Mouse (Mus musculus): ENCODE measurements around the gene Loxl3. TPM values are rescaled to one million over a fixed set of nuclear protein-coding genes. Genes with fewer than 3 reads are reported as not detected.

Gene Loxl3
- polyA plus RNA-seq, 1 experiment from 2014 or later = 7.1 TPM

DNA sequence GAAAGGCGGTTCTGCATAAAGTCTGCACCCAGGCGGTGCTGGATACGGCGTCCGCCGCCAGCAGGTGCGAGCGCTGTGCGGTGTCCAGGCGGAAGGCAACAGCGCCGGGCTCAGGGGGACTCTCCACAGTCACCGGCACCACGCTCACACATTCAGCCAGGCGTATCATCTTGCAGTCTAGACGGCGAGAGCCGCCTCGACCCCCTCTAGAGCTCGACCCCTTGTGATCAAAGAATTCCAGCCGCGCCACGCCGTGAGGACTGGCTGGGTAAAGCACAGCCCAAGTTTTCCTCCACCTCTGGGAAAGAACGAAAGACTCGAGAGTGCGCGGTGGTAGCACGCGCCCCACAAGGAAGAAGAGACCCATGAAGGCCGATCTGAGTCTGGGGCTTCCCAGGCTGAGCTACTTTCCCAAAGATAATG, 1.2 kb upstream of the Loxl3 start:
- peak; percentile 73 for DNase-seq (ENCODE audit: low spot score)
- Histone ChIP-seq H3K27ac (ENCODE audit: low read depth, low read length) (no peak overlapping the region), H3K4me3 (ENCODE audit: low read depth, low read length) (peak overlapping the region; percentile 51), H3K36me3 (ENCODE audit: control insufficient read depth, insufficient read depth, low read length) (no peaks in the 10 kb centered on the region), H3K4me1 (replicated peaks; ENCODE audit: control insufficient read depth, insufficient read depth, low read length) (peaks cover 3% of the 10 kb centered on the region; the same call in 1 of the 2 replicates), H3K9me3 (ENCODE audit: control insufficient read depth, low read length) (no peaks in the 10 kb centered on the region), H3K4me2 (replicated peaks; ENCODE audit: low read depth, low read length) (peak overlapping the region; percentile 81), H3K27me3 (ENCODE audit: control insufficient read depth, insufficient read depth, low read length) (peaks cover 38% of the 10 kb centered on the region), H3K9ac (ENCODE audit: low read depth, low read length) (peak overlapping the region; percentile 56)
- peak; percentile 58 for ATAC-seq (ENCODE audit: low FRiP score)
- under 1% methylated on average over 31 of the region's 31 CpGs for WGBS

DNA sequence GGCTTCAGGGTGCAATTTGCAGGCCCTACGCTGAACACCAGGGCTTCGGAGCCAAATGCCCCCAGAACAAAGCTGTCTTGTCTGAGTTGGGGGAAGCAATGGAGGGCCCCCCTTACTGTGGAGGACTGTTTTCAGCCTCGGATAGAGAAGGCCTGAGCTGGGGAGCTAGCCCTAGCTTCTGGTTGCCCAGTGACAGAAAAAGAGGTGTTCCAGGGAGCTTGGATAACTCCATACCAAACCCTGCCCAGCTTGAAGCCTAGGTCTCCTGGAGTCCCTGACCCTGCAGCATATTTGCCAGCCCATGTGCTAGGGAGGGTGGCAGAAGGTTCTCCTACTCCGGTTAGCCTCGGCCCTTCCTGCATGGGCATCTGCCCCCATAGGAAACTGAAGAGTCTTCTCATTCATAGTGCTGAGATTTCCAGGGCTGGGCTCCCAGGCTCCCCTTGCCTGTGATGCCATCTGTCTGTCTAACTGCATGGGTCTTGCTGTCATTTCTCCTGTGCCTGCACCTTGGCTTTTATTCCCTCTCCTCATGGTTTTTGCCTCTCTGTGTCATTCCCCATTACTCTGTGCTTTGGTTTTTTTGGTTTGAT, 586 bp downstream of the Loxl3 start:
- peaks cover 34% of the 10 kb centered on the region for H3K27me3 ChIP-seq (ENCODE audit: control insufficient read depth, insufficient read depth, low read length)

GRCm38 (mm10) chr6:83037188-83037587, 3.2 kb downstream of the Loxl3 start:
- H3K9me3 ChIP-seq (ENCODE audit: control insufficient read depth, low read length) = no peaks in the 10 kb centered on the region
- DNase-seq (ENCODE audit: low spot score) (no peak), ATAC-seq (ENCODE audit: low FRiP score) (no peak)
- no peak overlapping the region for H3K27ac ChIP-seq (ENCODE audit: low read depth, low read length)
- H3K4me2 ChIP-seq (replicated peaks; ENCODE audit: low read depth, low read length) = no peak overlapping the region
- no peak overlapping the region for H3K9ac ChIP-seq (ENCODE audit: low read depth, low read length)
- no peaks in the 10 kb centered on the region for H3K36me3 ChIP-seq (ENCODE audit: control insufficient read depth, insufficient read depth, low read length)
- WGBS = 82% methylated on average over 8 of the region's 8 CpGs
- H3K27me3 ChIP-seq (ENCODE audit: control insufficient read depth, insufficient read depth, low read length) = peaks cover 13% of the 10 kb centered on the region
- no peak overlapping the region for H3K4me3 ChIP-seq (ENCODE audit: low read depth, low read length)
- H3K4me1 ChIP-seq (replicated peaks; ENCODE audit: control insufficient read depth, insufficient read depth, low read length) = peaks cover 8% of the 10 kb centered on the region

More for the DNA sequence above, 586 bp downstream of the Loxl3 start:
- H3K36me3 ChIP-seq (ENCODE audit: control insufficient read depth, insufficient read depth, low read length) = no peaks in the 10 kb centered on the region
- peak overlapping the region; percentile 5; the same call in 1 of the 2 replicates for H3K27ac ChIP-seq (ENCODE audit: low read depth, low read length)
- ATAC-seq (ENCODE audit: low FRiP score) = no peak
- peak overlapping the region; percentile 81 for H3K4me2 ChIP-seq (replicated peaks; ENCODE audit: low read depth, low read length)
- peaks cover 8% of the 10 kb centered on the region for H3K4me1 ChIP-seq (replicated peaks; ENCODE audit: control insufficient read depth, insufficient read depth, low read length)
- DNase-seq (ENCODE audit: low spot score) = no peak
- H3K9me3 ChIP-seq (ENCODE audit: control insufficient read depth, low read length) = no peaks in the 10 kb centered on the region
- H3K9ac ChIP-seq (ENCODE audit: low read depth, low read length) = peak overlapping the region; percentile 56; the same call in 1 of the 2 replicates
- WGBS = 15% methylated on average over 5 of the region's 5 CpGs
- peak overlapping the region; percentile 51 for H3K4me3 ChIP-seq (ENCODE audit: low read depth, low read length)

DNA sequence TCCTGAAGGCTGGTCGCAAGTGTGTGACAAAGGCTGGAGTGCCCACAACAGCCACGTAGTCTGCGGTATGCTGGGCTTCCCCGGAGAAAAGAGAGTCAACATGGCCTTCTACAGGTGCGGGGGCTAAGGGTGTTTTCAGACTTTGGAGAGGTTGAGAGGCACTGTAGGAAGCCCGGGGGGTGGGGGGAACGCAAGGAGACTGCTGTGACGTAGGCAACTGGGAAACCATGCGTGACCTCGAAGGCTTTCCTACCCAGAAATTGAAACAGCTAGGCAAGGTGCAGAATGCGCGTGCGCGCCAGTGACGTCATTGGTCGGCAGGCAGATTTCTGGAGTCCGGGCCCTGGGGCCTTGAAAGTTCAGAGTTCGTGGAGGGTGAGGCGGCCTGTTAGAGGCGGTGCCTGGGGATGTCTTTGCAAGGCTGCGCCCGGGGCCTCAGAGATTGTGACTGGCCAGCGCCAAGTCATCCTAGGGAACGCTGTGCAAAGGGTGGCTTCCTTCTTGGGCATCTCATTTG, 4.6 kb downstream of the Loxl3 start:
- ATAC-seq (ENCODE audit: low FRiP score) = peak; percentile 62
- WGBS = 9% methylated on average over 24 of the region's 24 CpGs
- no peaks in the 10 kb centered on the region for H3K9me3 ChIP-seq (ENCODE audit: control insufficient read depth, low read length)
- peak overlapping the region; percentile 53 for H3K4me2 ChIP-seq (replicated peaks; ENCODE audit: low read depth, low read length)
- peaks cover 6% of the 10 kb centered on the region for H3K4me1 ChIP-seq (replicated peaks; ENCODE audit: control insufficient read depth, insufficient read depth, low read length)
- H3K9ac ChIP-seq (ENCODE audit: low read depth, low read length) = peak overlapping the region; percentile 40
- DNase-seq (ENCODE audit: low spot score) = peak; percentile 92
- no peak overlapping the region for H3K27ac ChIP-seq (ENCODE audit: low read depth, low read length)
- H3K4me3 ChIP-seq (ENCODE audit: low read depth, low read length) = peak overlapping the region; percentile 7; the same call in 1 of the 2 replicates
- H3K36me3 ChIP-seq (ENCODE audit: control insufficient read depth, insufficient read depth, low read length) = no peaks in the 10 kb centered on the region
- H3K27me3 ChIP-seq (ENCODE audit: control insufficient read depth, insufficient read depth, low read length) = 0 out of 2 replicates have a peak, but pooled peaks cover 5% of the 10 kb centered on the region

DNA sequence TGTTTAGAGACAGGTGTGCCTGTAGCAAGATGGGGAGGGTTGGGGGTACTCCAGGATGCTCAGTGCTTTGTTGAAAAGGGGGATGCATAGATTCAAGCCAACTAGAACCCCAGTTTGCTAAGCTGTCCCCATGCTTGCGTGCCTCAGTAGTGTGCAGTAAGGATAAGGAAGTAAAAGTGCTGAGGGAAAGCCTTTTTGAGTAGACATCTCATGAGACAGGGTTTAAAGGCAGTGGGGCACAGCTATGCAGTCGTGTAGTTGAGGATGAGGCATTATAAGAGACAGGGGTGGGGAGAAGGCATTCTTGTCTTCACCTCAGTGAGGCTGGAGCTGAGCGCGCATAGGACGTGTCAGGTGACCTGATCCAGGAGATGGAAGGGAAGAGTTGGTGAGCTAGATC, 6.6 kb downstream of the Loxl3 start:
- WGBS = 78% methylated on average over 5 of the region's 5 CpGs
- H3K9me3 ChIP-seq (ENCODE audit: control insufficient read depth, low read length) = no peaks in the 10 kb centered on the region
- no peak overlapping the region for H3K27ac ChIP-seq (ENCODE audit: low read depth, low read length)
- no peak overlapping the region for H3K9ac ChIP-seq (ENCODE audit: low read depth, low read length)
- DNase-seq (ENCODE audit: low spot score) (no peak), ATAC-seq (ENCODE audit: low FRiP score) (no peak)
- no peak overlapping the region for H3K4me3 ChIP-seq (ENCODE audit: low read depth, low read length)
- no peaks in the 10 kb centered on the region for H3K36me3 ChIP-seq (ENCODE audit: control insufficient read depth, insufficient read depth, low read length)
- H3K27me3 ChIP-seq (ENCODE audit: control insufficient read depth, insufficient read depth, low read length) = no peaks in the 10 kb centered on the region
- H3K4me1 ChIP-seq (replicated peaks; ENCODE audit: control insufficient read depth, insufficient read depth, low read length) = peaks cover 5% of the 10 kb centered on the region
- H3K4me2 ChIP-seq (replicated peaks; ENCODE audit: low read depth, low read length) = no peak overlapping the region

- Histone ChIP-seq H3K27me3 (ENCODE audit: control insufficient read depth, insufficient read depth, low read length) (no peaks in the 10 kb centered on the region), H3K4me2 (replicated peaks; ENCODE audit: low read depth, low read length) (no peak overlapping the region), H3K27ac (ENCODE audit: low read depth, low read length) (no peak overlapping the region), H3K9me3 (ENCODE audit: control insufficient read depth, low read length) (no peaks in the 10 kb centered on the region), H3K36me3 (ENCODE audit: control insufficient read depth, insufficient read depth, low read length) (no peaks in the 10 kb centered on the region), H3K4me3 (ENCODE audit: low read depth, low read length) (no peak overlapping the region), H3K9ac (ENCODE audit: low read depth, low read length) (no peak overlapping the region), H3K4me1 (replicated peaks; ENCODE audit: control insufficient read depth, insufficient read depth, low read length) (peaks cover 3% of the 10 kb centered on the region; the same call in 1 of the 2 replicates)
- WGBS = 67% methylated on average over 6 of the region's 6 CpGs
- DNase-seq (ENCODE audit: low spot score) (no peak), ATAC-seq (ENCODE audit: low FRiP score) (no peak)
Observed at GRCm38 (mm10) chr6:83043561-83043960, 9.6 kb downstream of the Loxl3 start.

DNA sequence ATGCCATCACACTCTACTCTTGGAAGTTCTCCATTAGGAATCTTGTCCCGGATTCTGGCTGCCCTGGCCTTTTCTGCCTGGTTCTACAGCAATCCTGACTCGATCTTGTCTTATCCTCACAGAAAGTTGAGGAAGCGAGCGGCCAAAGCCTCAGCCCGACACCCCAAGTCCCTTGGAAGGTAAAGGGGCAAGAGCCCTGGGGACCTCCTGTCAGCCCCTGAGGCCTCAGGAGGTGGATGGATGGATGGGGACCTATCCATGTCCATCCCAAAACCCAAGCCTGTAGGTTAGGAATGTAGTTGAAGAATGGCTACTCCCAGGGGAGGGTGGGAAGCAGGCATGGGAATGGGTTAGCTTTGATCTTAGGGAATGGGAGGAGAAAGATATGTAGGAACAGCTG, 10.0 kb downstream of the Loxl3 start:
- H3K27ac ChIP-seq (ENCODE audit: low read depth, low read length) = no peak overlapping the region
- no peak overlapping the region for H3K9ac ChIP-seq (ENCODE audit: low read depth, low read length)
- 91% methylated on average over 5 of the region's 5 CpGs for WGBS
- no peak overlapping the region for H3K4me2 ChIP-seq (replicated peaks; ENCODE audit: low read depth, low read length)
- H3K4me3 ChIP-seq (ENCODE audit: low read depth, low read length) = no peak overlapping the region
- H3K9me3 ChIP-seq (ENCODE audit: control insufficient read depth, low read length) = no peaks in the 10 kb centered on the region
- no peaks in the 10 kb centered on the region for H3K27me3 ChIP-seq (ENCODE audit: control insufficient read depth, insufficient read depth, low read length)
- H3K4me1 ChIP-seq (replicated peaks; ENCODE audit: control insufficient read depth, insufficient read depth, low read length) = no peaks in the 10 kb centered on the region
- no peak for ATAC-seq (ENCODE audit: low FRiP score)
- no peaks in the 10 kb centered on the region for H3K36me3 ChIP-seq (ENCODE audit: control insufficient read depth, insufficient read depth, low read length)
- no peak for DNase-seq (ENCODE audit: low spot score)

- no peak overlapping the region for H3K9ac ChIP-seq (ENCODE audit: low read depth, low read length)
- ATAC-seq (ENCODE audit: low FRiP score) (no peak), DNase-seq (ENCODE audit: low spot score) (no peak)
- WGBS = 63% methylated on average over 9 of the region's 9 CpGs
- H3K4me1 ChIP-seq (replicated peaks; ENCODE audit: control insufficient read depth, insufficient read depth, low read length) = no peaks in the 10 kb centered on the region
- H3K9me3 ChIP-seq (ENCODE audit: control insufficient read depth, low read length) = no peaks in the 10 kb centered on the region
- no peak overlapping the region for H3K27ac ChIP-seq (ENCODE audit: low read depth, low read length)
- H3K4me3 ChIP-seq (ENCODE audit: low read depth, low read length) = no peak overlapping the region
- no peak overlapping the region for H3K4me2 ChIP-seq (replicated peaks; ENCODE audit: low read depth, low read length)
- H3K36me3 ChIP-seq (ENCODE audit: control insufficient read depth, insufficient read depth, low read length) = no peaks in the 10 kb centered on the region
- H3K27me3 ChIP-seq (ENCODE audit: control insufficient read depth, insufficient read depth, low read length) = no peaks in the 10 kb centered on the region
Observed at GRCm38 (mm10) chr6:83044742-83045141, 10.8 kb downstream of the Loxl3 start.

- Histone ChIP-seq H3K36me3 (ENCODE audit: control insufficient read depth, insufficient read depth, low read length) (no peaks in the 10 kb centered on the region), H3K9ac (ENCODE audit: low read depth, low read length) (no peak overlapping the region), H3K27me3 (ENCODE audit: control insufficient read depth, insufficient read depth, low read length) (no peaks in the 10 kb centered on the region), H3K9me3 (ENCODE audit: control insufficient read depth, low read length) (no peaks in the 10 kb centered on the region), H3K4me2 (replicated peaks; ENCODE audit: low read depth, low read length) (no peak overlapping the region), H3K4me1 (replicated peaks; ENCODE audit: control insufficient read depth, insufficient read depth, low read length) (peaks cover 6% of the 10 kb centered on the region; the same call in 1 of the 2 replicates), H3K27ac (ENCODE audit: low read depth, low read length) (no peak overlapping the region), H3K4me3 (ENCODE audit: low read depth, low read length) (no peak overlapping the region)
- no peak for DNase-seq (ENCODE audit: low spot score)
- no peak for ATAC-seq (ENCODE audit: low FRiP score)
- 69% methylated on average over 10 of the region's 10 CpGs for whole genome bisulfite sequencing
Observed at GRCm38 (mm10) chr6:83049367-83049766, 15.4 kb downstream of the Loxl3 start.

All from hindbrain, embryonic 11.5 days (tissue).